Comparison of ENCODE assay signal across 8 mouse cellular contexts in the genomic region with DNA sequence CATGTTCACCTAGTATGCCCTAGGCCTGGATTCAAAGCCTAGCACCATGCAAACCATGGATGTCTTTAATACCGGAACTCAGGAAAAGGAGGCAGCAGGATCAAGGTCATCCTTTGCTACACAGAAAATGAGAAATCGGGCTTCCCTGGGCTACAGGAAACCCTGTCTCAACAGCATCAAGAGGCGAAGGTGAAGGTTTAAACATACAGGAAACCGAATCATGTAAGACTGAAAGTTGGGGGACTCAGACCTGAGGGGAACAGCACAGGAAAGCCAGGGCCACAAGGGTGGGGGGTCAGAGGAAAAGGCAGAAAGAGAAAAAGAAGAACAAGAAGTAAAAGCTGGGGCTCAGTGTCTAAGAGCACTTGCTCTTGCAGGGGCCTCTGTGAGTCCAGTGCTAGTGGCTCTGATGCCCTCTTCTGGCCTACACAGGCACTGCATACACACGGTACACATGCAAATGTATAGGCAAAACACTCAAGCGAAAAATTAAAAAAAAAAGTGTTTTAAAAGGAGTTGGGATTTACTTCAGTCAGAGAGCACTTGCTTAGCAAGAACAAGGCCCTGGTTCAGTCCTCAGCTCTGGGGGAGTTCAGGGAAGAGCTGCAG.
A peak's percentile ranks its signal among the peaks of the same experiment; 100 is the strongest.
DNase-seq lines count a peak whose midpoint lies in the region; ATAC-seq and TF ChIP-seq lines count a peak whose summit lies in the region.
"Not testable (repeated sequence)": the region's sequence is repeated elsewhere in the genome, so short reads cannot be mapped to it uniquely, and the experiment has no call there.

No protein-coding gene starts in this region.

- peak; percentile 59 for DNase-seq in ZHBTc4 (ENCODE audit: low read depth, low spot score)
- DNase-seq in hindbrain, postnatal 0 days (ENCODE audit: low spot score) = not testable (repeated sequence)
- DNase-seq in kidney, postnatal 14 days = peak; percentile 8
- DNase-seq in left cerebral cortex, postnatal 4 days = peak; percentile 35
- peak; percentile 13 for DNase-seq in midbrain, embryonic 10.5 days (ENCODE audit: low spot score)
- DNase-seq in right cerebral cortex, postnatal 4 days = peak; percentile 47
- peak; percentile 41 for DNase-seq in thymus, postnatal 4 days

- H3K4me2 ChIP-seq in hindbrain, postnatal 0 days (ENCODE audit: low read depth, low read length) = not testable (repeated sequence)

- H3K27me3 ChIP-seq in E14TG2a.4 (ENCODE audit: insufficient read depth, low read length); hindbrain, postnatal 0 days (ENCODE audit: insufficient read depth, low read length); midbrain, embryonic 10.5 days (ENCODE audit: low read depth, poor library complexity, severe bottlenecking): not testable (repeated sequence)

- not testable (repeated sequence) for H3K4me3 ChIP-seq in E14TG2a.4 (replicated peaks; ENCODE audit: low read length); hindbrain, postnatal 0 days (ENCODE audit: low read length); midbrain, embryonic 10.5 days

- not testable (repeated sequence) for H3K9ac ChIP-seq in hindbrain, postnatal 0 days (replicated peaks; ENCODE audit: low read length)

- H3K27ac ChIP-seq in hindbrain, postnatal 0 days; midbrain, embryonic 10.5 days (replicated peaks): not testable (repeated sequence)

- 97% methylated on average over 6 of the region's 6 CpGs for WGBS in hindbrain, postnatal 0 days
- 92% methylated on average over 6 of the region's 6 CpGs for WGBS in midbrain, embryonic 10.5 days

- ATAC-seq in hindbrain, postnatal 0 days = not testable (repeated sequence)

- peak; percentile 19; the same call in 1 of the 2 replicates for TF ChIP-seq CTCF in E14TG2a.4 (conservative IDR thresholded peaks at IDR 0.05; ENCODE audit: low read length)
- peak; percentile 37; the same call in 1 of the 2 replicates for TF ChIP-seq CTCF in hindbrain, postnatal 0 days (IDR thresholded peaks at IDR 0.05; ENCODE audit: low read depth)

- not testable (repeated sequence) for H3K4me1 ChIP-seq in E14TG2a.4 (replicated peaks; ENCODE audit: low read depth, low read length); hindbrain, postnatal 0 days (ENCODE audit: insufficient read depth, low read length); midbrain, embryonic 10.5 days

- peaks cover 12% of the 10 kb centered on the region for H3K9me3 ChIP-seq in E14TG2a.4 (ENCODE audit: low read length)
- not testable (repeated sequence) for H3K9me3 ChIP-seq in hindbrain, postnatal 0 days (ENCODE audit: low read length)
- peaks cover 18% of the 10 kb centered on the region for H3K9me3 ChIP-seq in midbrain, embryonic 10.5 days (replicated peaks)

- intact Hi-C loops in left cerebral cortex, postnatal 4 days (cut with DNase I) = not testable (repeated sequence)

- H3K36me3 ChIP-seq in E14TG2a.4 (ENCODE audit: insufficient read depth, low read length); hindbrain, postnatal 0 days (ENCODE audit: insufficient read depth, low read length); midbrain, embryonic 10.5 days: not testable (repeated sequence)
